Comparison of ENCODE assay signal across 12 mouse cellular contexts in genomic region chr3:98348106-98348505, GRCm38 (mm10). TPM values are rescaled to one million over a fixed set of nuclear protein-coding genes. Genes with fewer than 3 reads are reported as not detected.
DNase-seq lines count a peak whose midpoint lies in the region; ATAC-seq lines count a peak whose summit lies in the region.
"Had no signal": no experiment of that assay in that cellular context is flagged by ENCODE, and none has a peak within 500 bp of the region (broad histone marks: within the 10 kb centered on the region; RNA-seq: fewer than 3 reads in every experiment).

No protein-coding gene starts in this region.

- 67% methylated on average over 6 of the region's 6 CpGs for WGBS in intestine, embryonic 15.5 days
- 55% methylated on average over 6 of the region's 6 CpGs for WGBS in intestine, embryonic 16.5 days

- 0 out of 2 replicates have a peak overlapping the region, but pooled peaks have one; percentile 7 for H3K4me2 ChIP-seq in intestine, embryonic 15.5 days (replicated peaks)
- H3K4me2 ChIP-seq in intestine, embryonic 16.5 days (ENCODE audit: low read depth, low read length): no peak overlapping the region
- H3K4me2 ChIP-seq: midbrain, embryonic 12.5 days; neural tube, embryonic 15.5 days had no signal

- no peaks in the 10 kb centered on the region for H3K4me1 ChIP-seq in intestine, embryonic 15.5 days (replicated peaks)
- peaks cover 3% of the 10 kb centered on the region; the same call in 1 of the 2 replicates for H3K4me1 ChIP-seq in intestine, embryonic 16.5 days (ENCODE audit: control insufficient read depth, insufficient read depth, low read length)

- H3K27me3 ChIP-seq in intestine, embryonic 15.5 days (replicated peaks): no peaks in the 10 kb centered on the region
- H3K27me3 ChIP-seq in intestine, embryonic 16.5 days (replicated peaks; ENCODE audit: control insufficient read depth, insufficient read depth, low read length): no peaks in the 10 kb centered on the region
- H3K27me3 ChIP-seq: midbrain, embryonic 12.5 days; neural tube, embryonic 15.5 days had no signal

- H3K9ac ChIP-seq in intestine, embryonic 15.5 days: no peak overlapping the region
- no peak overlapping the region for H3K9ac ChIP-seq in intestine, embryonic 16.5 days (ENCODE audit: low read depth, low read length)
- H3K9ac ChIP-seq: liver, embryonic 14.5 days; midbrain, embryonic 12.5 days; neural tube, embryonic 15.5 days had no signal

- H3K9me3 ChIP-seq in intestine, embryonic 15.5 days: no peaks in the 10 kb centered on the region
- no peaks in the 10 kb centered on the region for H3K9me3 ChIP-seq in intestine, embryonic 16.5 days (ENCODE audit: control insufficient read depth, low read length)
- H3K9me3 ChIP-seq: hindbrain, embryonic 10.5 days; midbrain, embryonic 12.5 days; neural tube, embryonic 15.5 days had no signal

- DNase-seq in thymus, postnatal 25 days: peak; percentile 47
- no peak for DNase-seq in gastrocnemius, postnatal 10 days
- no peak for DNase-seq in gastrocnemius, postnatal 4 days (ENCODE audit: low spot score in 2 of 2)
- DNase-seq in adrenal gland, adult 2 months: no peak

- H3K36me3 ChIP-seq in intestine, embryonic 15.5 days: no peaks in the 10 kb centered on the region
- no peaks in the 10 kb centered on the region for H3K36me3 ChIP-seq in intestine, embryonic 16.5 days (ENCODE audit: control insufficient read depth, insufficient read depth, low read length)
- H3K36me3 ChIP-seq: hindbrain, embryonic 10.5 days; midbrain, embryonic 12.5 days; neural tube, embryonic 15.5 days had no signal

- no peak overlapping the region for H3K4me3 ChIP-seq in intestine, embryonic 15.5 days (replicated peaks)
- no peak overlapping the region for H3K4me3 ChIP-seq in intestine, embryonic 16.5 days (ENCODE audit: low read length)
- H3K4me3 ChIP-seq: hindbrain, embryonic 10.5 days; midbrain, embryonic 12.5 days; neural tube, embryonic 15.5 days had no signal

- no peak overlapping the region for H3K27ac ChIP-seq in intestine, embryonic 15.5 days
- H3K27ac ChIP-seq in intestine, embryonic 16.5 days (ENCODE audit: low read length): no peak overlapping the region
- H3K27ac ChIP-seq: hindbrain, embryonic 10.5 days; liver, embryonic 14.5 days; midbrain, embryonic 12.5 days; neural tube, embryonic 15.5 days had no signal

- ATAC-seq in intestine, embryonic 15.5 days: peak; percentile 20; the same call in 1 of the 2 replicates
- no peak for ATAC-seq in intestine, embryonic 16.5 days
- ATAC-seq in granulocyte monocyte progenitor cell, adult 5-6 weeks (replicated peaks; ENCODE audit: poor library complexity, severe bottlenecking): peak; percentile 94
- ATAC-seq in megakaryocyte-erythroid progenitor cell, adult 5-6 weeks (replicated peaks; ENCODE audit: low FRiP score, low TSS enrichment, poor library complexity, severe bottlenecking): peak; percentile 34

RNA-seq across cellular contexts. Expression of gene Phgdh, which starts 8.3 kb away (rescaled TPM):
- 291 and 356 TPM in 2 replicates for polyA plus RNA-seq in intestine, embryonic 15.5 days (2015; fragmentation: Nextera tagmentation; extraction: Ambion mirVana)
- polyA plus RNA-seq in intestine, embryonic 16.5 days (2015; fragmentation: Nextera tagmentation; extraction: Ambion mirVana): 321 and 332 TPM in 2 replicates
- 189 and 210 TPM in 2 replicates for total RNA-seq in granulocyte monocyte progenitor cell, adult 5-6 weeks (2014; fragmentation: Nextera tagmentation)
- 479 and 570 TPM in 2 replicates for total RNA-seq in granulocyte monocyte progenitor cell, adult 5-6 weeks (2017)
- total RNA-seq in megakaryocyte-erythroid progenitor cell, adult 5-6 weeks (2014; fragmentation: Nextera tagmentation): 83.5 and 118 TPM in 2 replicates
- 222 and 272 TPM in 2 replicates for total RNA-seq in megakaryocyte-erythroid progenitor cell, adult 5-6 weeks (2017)
- 10 to 100 TPM; 13.4 to 16.9 TPM for total RNA-seq in gastrocnemius, postnatal 10 days (2021)
- 10 to 100 TPM; 22.9 to 29.1 TPM for total RNA-seq in gastrocnemius, postnatal 4 days (2021)
- 10 to 100 TPM in 1 of 2 experiments, 1 to 10 TPM in 1; 9.7 to 22.3 TPM for total RNA-seq in adrenal gland, adult 2 months (2021)
- 16.6 and 25.8 TPM in 2 replicates for polyA plus RNA-seq in adrenal gland, adult 2 months (2012; rRNA removed)

RNA-seq across cellular contexts. Expression of gene Zfp697, which starts 34.2 kb away (rescaled TPM):
- polyA plus RNA-seq in intestine, embryonic 15.5 days (2015; fragmentation: Nextera tagmentation; extraction: Ambion mirVana): 7.1 and 7.2 TPM in 2 replicates
- polyA plus RNA-seq in intestine, embryonic 16.5 days (2015; fragmentation: Nextera tagmentation; extraction: Ambion mirVana): 6.1 and 7.4 TPM in 2 replicates
- 1.4 and 3.5 TPM in 2 replicates for total RNA-seq in granulocyte monocyte progenitor cell, adult 5-6 weeks (2014; fragmentation: Nextera tagmentation)
- total RNA-seq in granulocyte monocyte progenitor cell, adult 5-6 weeks (2017): 0.36 and 1.5 TPM in 2 replicates
- total RNA-seq in megakaryocyte-erythroid progenitor cell, adult 5-6 weeks (2014; fragmentation: Nextera tagmentation): not detected in 2 replicates
- 0.19 TPM in 1 of 2 replicates, not detected in the other for total RNA-seq in megakaryocyte-erythroid progenitor cell, adult 5-6 weeks (2017)
- total RNA-seq in gastrocnemius, postnatal 10 days (2021): 1 to 10 TPM; 1.8 to 2.7 TPM
- total RNA-seq in gastrocnemius, postnatal 4 days (2021): 1 to 10 TPM; 4.0 TPM
- total RNA-seq in adrenal gland, adult 2 months (2021): 1 to 10 TPM; 3.3 to 7.8 TPM
- polyA plus RNA-seq in adrenal gland, adult 2 months (2012; rRNA removed): 4.3 and 5.0 TPM in 2 replicates
